Mouse (Mus musculus) small intestine, adult 2 months (tissue): Measurements from ENCODE around the gene Vmn2r8.

Experiments used
- CTCF ChIP-seq: fragments of 200-500 bp; IDR thresholded peaks from 2 replicates; pipeline ENCODE4 v1.5.1; 2012; ENCODE audit warnings: low read depth, mild to moderate bottlenecking, control low read depth, inconsistent platforms, low read length, moderate library complexity, mixed read lengths; ENCODE audit not compliant: insufficient replicate concordance, insufficient read length; ENCODE audit errors: extremely low read depth
- POLR2A ChIP-seq: fragments of 200-500 bp; IDR thresholded peaks from 2 replicates; pipeline ENCODE4 v1.6.1; 2012; ENCODE audit warnings: low read depth, mild to moderate bottlenecking, control low read depth, inconsistent platforms, low read length, moderate library complexity

GRCm38 (mm10) chr5:108760002-108760401 lies 48.6 kb downstream of the Vmn2r8 start:
- TF ChIP-seq POLR2A (no peak), CTCF (no peak)
